Mouse (Mus musculus): ENCODE results near the gene Erbin.

DNA sequence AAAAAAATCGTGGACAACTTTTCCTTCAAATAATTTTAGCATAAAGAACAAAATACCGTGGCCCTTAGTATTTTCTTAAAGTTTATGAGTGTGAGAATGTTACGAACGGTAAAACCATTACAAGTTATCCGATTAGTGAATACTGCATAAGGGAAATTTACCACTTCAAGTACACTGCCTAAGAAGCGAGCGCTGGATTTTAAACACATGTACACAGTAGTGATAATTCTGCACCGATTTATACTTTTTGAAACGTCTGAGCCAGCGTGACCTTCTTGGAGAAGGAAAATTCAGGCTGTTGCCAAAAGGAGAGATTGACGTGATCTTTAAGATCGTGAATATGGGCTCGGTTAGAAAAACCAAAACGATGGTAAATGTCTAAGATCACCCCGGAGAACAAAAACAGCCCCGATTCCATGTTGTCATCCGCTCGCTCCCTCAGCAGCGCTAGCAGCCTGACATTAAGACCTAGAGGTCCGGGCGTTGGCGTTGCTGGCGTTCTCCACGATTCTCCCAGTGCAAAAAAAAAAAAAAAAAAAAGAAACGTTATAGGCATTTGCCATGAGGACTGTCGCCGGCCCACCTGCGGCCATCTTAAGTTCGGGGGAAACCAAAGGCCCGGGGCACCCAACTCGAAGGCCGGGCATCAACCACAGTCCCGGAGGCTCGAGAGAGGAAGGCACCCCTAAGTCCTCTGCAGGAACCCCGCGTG, 146.8 kb downstream of the Erbin start:
- TF ChIP-seq CTCF (IDR thresholded peaks at IDR 0.05; ENCODE audit: control insufficient read depth, insufficient read depth, insufficient replicate concordance, low read depth, low read length) (no peak), POLR2A (IDR thresholded peaks at IDR 0.05; ENCODE audit: control insufficient read depth, low read depth, low read length) (no peak)

All from testis, adult 2 months (tissue).